Mouse (Mus musculus) cerebellum, adult 2 months (tissue): Measurements from ENCODE around the gene Mgat4b.

Experiments used
- CTCF ChIP-seq: fragments of 200-500 bp; IDR thresholded peaks from 2 replicates; pipeline ENCODE4 v1.5.1; 2011; ENCODE audit warnings: low read depth, mild to moderate bottlenecking, control low read depth, low read length, moderate library complexity, borderline replicate concordance; ENCODE audit not compliant: insufficient read depth
- POLR2A ChIP-seq: fragments of 200-500 bp; IDR thresholded peaks from 2 replicates; pipeline ENCODE4 v1.6.1; 2011; ENCODE audit warnings: low read length, control low read depth, borderline replicate concordance; ENCODE audit not compliant: insufficient read depth

DNA sequence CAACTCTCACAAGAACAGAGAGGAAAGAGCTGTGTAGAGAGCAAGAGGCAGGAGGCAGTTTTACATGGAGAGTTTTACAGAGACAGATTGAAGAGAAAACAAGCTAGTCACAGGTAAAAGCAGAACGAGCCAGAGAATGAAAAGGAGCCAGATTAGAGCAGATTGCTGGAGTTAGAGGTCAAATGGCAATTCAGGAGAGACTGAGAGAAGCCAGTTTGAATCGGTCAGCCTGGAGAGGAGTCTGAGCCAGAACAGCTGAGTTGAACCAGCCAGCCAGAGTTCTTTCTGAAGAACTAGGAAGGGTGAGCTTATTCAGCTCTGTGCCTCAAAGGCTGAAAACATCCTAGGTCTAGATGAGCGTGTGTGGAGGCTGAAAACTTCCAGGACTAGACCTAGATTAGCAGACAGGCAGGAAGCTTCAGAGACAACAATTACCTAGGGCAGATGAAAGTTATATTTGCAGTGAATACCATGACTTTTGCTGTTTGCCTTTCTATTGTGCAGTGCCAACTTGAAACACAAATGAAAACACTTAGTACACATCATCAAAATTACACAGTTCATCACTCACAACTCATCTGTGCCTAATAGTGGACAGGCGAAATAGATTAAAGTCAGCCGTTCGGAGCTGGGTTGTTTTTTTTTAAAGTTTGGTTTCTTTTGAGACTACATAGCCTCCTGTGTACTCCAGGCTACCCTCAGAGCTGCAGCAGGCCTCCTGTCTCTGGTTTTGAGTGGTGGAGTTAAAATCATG is 30.0 kb upstream of the Mgat4b start:
- TF ChIP-seq CTCF (no peak), POLR2A (no peak)
